Mouse (Mus musculus) midbrain, postnatal 0 days (tissue): ENCODE results near the gene Esd. TPM values are rescaled to one million over a fixed set of nuclear protein-coding genes. Genes with fewer than 3 reads are reported as not detected.
A peak's percentile ranks its signal among the peaks of the same experiment; 100 is the strongest.

ENCODE experiments used
- ATAC-seq: fragments of 200-750 bp; cut with Nextera tagmentation; 2 replicates; pipeline ENCODE4 v1.8.0; 2017; ENCODE audit warnings: moderate number of reproducible peaks, mild to moderate bottlenecking, moderate TSS enrichment, moderate library complexity; ENCODE audit not compliant: low FRiP score
- DNase-seq: peaks from one replicate; pipeline ENCODE4 v3.0.0-alpha.2; 2015; ENCODE audit warnings: low spot score
- H3K27ac ChIP-seq: fragments of 300-500 bp; sonication (generic); 2 replicates; pipeline ENCODE4 v1.5.1; 2014; ENCODE audit warnings: low read depth, mild to moderate bottlenecking, low read length, mixed read lengths
- H3K27me3 ChIP-seq: fragments of 300-500 bp; sonication (generic); 2 replicates; pipeline ENCODE4 v1.6.1; 2014; ENCODE audit warnings: low read length, control low read depth, mixed read lengths; ENCODE audit not compliant: insufficient read depth
- H3K36me3 ChIP-seq: fragments of 300-500 bp; sonication (generic); 2 replicates; pipeline ENCODE4 v1.6.1; 2014; ENCODE audit warnings: low read length, control low read depth, mixed read lengths; ENCODE audit not compliant: insufficient read depth
- H3K4me1 ChIP-seq: fragments of 300-500 bp; sonication (generic); 2 replicates; pipeline ENCODE4 v1.6.1; 2014; ENCODE audit warnings: mild to moderate bottlenecking, control low read depth, antibody characterized with exemption, low read length, mixed read lengths; ENCODE audit not compliant: insufficient read depth
- H3K4me2 ChIP-seq: fragments of 300-500 bp; sonication (generic); 2 replicates; pipeline ENCODE4 v1.6.1; 2014; ENCODE audit warnings: low read depth, mild to moderate bottlenecking, low read length, mixed read lengths; ENCODE audit not compliant: poor library complexity, severe bottlenecking
- H3K4me3 ChIP-seq: fragments of 300-500 bp; sonication (generic); 2 replicates; pipeline ENCODE4 v1.5.1; 2014; ENCODE audit warnings: low read depth, mild to moderate bottlenecking, low read length, moderate library complexity
- H3K9ac ChIP-seq: fragments of 300-500 bp; sonication (generic); replicated peaks from 2 replicates; pipeline ENCODE4 v1.6.1; 2014; ENCODE audit warnings: mild to moderate bottlenecking, low read length, moderate library complexity, mixed read lengths; ENCODE audit not compliant: poor library complexity, severe bottlenecking
- H3K9me3 ChIP-seq: fragments of 300-500 bp; sonication (generic); 2 replicates; pipeline ENCODE4 v1.6.1; 2016; ENCODE audit warnings: low read length, control low read depth
- CTCF ChIP-seq: IDR thresholded peaks from 2 replicates; pipeline ENCODE4 v1.5.1; 2016; ENCODE audit warnings: antibody characterized with exemption, mild to moderate bottlenecking
- WGBS: fragments of 180-500 bp; shearing (Covaris S2); extraction: QIAGEN DNeasy Blood & Tissue Kit; methylation state at CpG from one replicate; pipeline ENCODE4 v1.1.7; 2014; 5-methylcytosine and 5-hydroxymethylcytosine counted together
- polyA plus RNA-seq: library from polyadenylated mRNA; unstranded; fragments of >200 nt; fragmentation: Nextera tagmentation; extraction: Ambion mirVana; gene quantifications from 2 replicates; pipeline ENCODE4 v1.2.1, GENCODE M21; 2015
- total RNA-seq: library from RNA; depleted of rRNA; stranded (reverse); fragments of >200 nt; gene quantifications from 2 replicates; pipeline ENCODE4 v1.2.3, GENCODE M21; 2014; rRNA removed

The Esd gene
- total and polyA plus RNA-seq, 2 experiments from 2014 or later = 135 to 195 TPM

DNA sequence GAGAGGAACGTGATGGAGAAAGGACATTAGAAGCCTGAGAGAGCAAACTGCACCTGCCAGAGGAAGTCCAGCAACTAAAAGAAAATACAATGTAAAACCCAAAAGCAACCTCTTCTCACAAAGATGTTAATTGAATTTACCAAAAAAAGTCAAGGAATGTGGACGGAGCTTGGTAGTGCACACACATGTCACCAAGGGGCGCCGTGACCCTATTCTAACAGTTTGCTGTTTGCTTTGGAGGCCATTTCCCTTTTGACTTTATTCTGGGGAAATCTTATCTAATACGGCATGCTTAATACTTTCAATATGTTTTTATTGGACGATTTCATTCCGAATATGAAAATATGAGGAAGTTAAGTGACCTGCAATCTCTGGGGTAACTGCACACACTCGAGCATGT lies 56.7 kb downstream of the Esd start:
- ATAC-seq (no peak), DNase-seq (peak; percentile 20)
- no peak overlapping the region for H3K9ac ChIP-seq
- peak; percentile 63 for TF ChIP-seq CTCF
- H3K4me3 ChIP-seq = no peak overlapping the region
- H3K9me3 ChIP-seq = no peaks in the 10 kb centered on the region
- WGBS = 84% methylated on average over 8 of the region's 8 CpGs
- no peak overlapping the region for H3K27ac ChIP-seq
- H3K4me2 ChIP-seq = no peak overlapping the region
- peaks cover 24% of the 10 kb centered on the region for H3K36me3 ChIP-seq
- no peaks in the 10 kb centered on the region for H3K27me3 ChIP-seq
- H3K4me1 ChIP-seq = no peaks in the 10 kb centered on the region; the same call in 1 of the 2 replicates

DNA sequence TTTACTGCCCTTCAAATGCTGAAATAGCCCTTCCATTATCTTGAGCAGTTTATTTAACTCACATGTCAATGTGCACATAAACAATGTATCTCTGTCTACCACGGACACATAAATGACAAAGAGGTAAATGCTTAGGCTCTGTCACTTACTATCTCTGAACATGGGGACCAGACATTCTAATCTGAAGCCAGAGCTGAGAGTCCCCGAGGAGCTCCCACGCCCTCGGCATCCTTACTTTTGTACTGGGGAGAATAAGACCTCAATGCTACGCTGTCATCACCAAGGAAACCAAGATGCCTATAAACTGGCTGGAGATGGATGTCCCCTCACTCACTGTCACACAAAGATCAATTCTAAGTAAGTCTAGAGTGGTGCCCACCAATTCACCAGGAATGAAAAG lies 58.4 kb downstream of the Esd start:
- Histone ChIP-seq H3K4me1 (no peaks in the 10 kb centered on the region; the same call in 1 of the 2 replicates), H3K36me3 (peaks cover 19% of the 10 kb centered on the region), H3K4me2 (no peak overlapping the region), H3K4me3 (no peak overlapping the region), H3K27ac (no peak overlapping the region), H3K9me3 (no peaks in the 10 kb centered on the region), H3K27me3 (no peaks in the 10 kb centered on the region), H3K9ac (no peak overlapping the region)
- no peak for TF ChIP-seq CTCF
- ATAC-seq (no peak), DNase-seq (no peak)
- 34% methylated on average over 5 of the region's 5 CpGs for WGBS

DNA sequence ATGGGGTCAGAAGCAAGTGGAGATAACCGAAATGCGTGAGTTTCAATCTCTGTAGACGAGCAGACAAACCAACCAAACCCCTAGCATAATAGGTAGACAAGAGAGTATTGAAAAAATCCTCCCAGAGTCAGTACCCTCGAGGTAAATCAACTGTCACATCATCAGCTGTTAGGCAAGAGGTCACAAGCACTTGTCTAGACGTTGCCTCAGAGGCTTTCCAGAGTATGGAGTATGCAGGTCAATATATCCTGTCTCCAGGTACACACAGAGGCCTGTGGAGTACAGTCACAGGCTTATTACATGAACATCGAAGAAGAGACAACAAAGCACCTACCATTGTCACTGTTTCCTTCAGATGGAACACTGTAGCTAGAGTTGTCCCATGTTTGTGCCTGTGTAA lies 60.7 kb downstream of the Esd start:
- H3K36me3 ChIP-seq = peaks cover 12% of the 10 kb centered on the region; the same call in 1 of the 2 replicates
- no peaks in the 10 kb centered on the region for H3K27me3 ChIP-seq
- 78% methylated on average over 6 of the region's 6 CpGs for WGBS
- no peak overlapping the region for H3K9ac ChIP-seq
- H3K4me3 ChIP-seq = no peak overlapping the region
- ATAC-seq (no peak), DNase-seq (no peak)
- no peak overlapping the region for H3K27ac ChIP-seq
- H3K4me2 ChIP-seq = no peak overlapping the region
- H3K9me3 ChIP-seq = no peaks in the 10 kb centered on the region
- no peak for TF ChIP-seq CTCF
- H3K4me1 ChIP-seq = peaks cover 4% of the 10 kb centered on the region

DNA sequence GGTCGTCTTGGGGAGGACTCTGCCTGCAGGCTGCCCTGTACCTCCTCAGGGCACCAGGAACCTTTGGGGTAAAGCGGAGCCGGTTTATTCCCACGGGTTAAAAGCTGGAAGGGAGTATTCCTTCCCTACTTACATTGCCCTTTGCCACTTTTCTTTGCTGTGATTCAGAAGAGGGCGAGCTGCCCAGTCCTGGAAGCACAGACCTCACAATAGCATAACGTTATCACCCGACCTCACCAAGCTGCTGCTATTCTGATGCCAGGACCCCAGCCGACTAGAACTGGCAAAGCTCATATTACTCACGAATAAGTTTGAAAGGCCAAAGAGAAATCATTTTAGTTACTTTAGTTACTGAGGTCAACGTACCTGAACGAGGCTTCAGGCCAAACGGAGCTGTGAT lies 62.8 kb downstream of the Esd start:
- TF ChIP-seq CTCF = no peak
- H3K27me3 ChIP-seq = no peaks in the 10 kb centered on the region
- peaks cover 14% of the 10 kb centered on the region for H3K4me1 ChIP-seq
- H3K4me3 ChIP-seq = no peak overlapping the region
- peaks cover 12% of the 10 kb centered on the region; the same call in 1 of the 2 replicates for H3K36me3 ChIP-seq
- H3K4me2 ChIP-seq = no peak overlapping the region
- ATAC-seq (no peak), DNase-seq (no peak)
- H3K27ac ChIP-seq = no peak overlapping the region
- H3K9ac ChIP-seq = no peak overlapping the region
- WGBS = 78% methylated on average over 12 of the region's 12 CpGs
- H3K9me3 ChIP-seq = no peaks in the 10 kb centered on the region

DNA sequence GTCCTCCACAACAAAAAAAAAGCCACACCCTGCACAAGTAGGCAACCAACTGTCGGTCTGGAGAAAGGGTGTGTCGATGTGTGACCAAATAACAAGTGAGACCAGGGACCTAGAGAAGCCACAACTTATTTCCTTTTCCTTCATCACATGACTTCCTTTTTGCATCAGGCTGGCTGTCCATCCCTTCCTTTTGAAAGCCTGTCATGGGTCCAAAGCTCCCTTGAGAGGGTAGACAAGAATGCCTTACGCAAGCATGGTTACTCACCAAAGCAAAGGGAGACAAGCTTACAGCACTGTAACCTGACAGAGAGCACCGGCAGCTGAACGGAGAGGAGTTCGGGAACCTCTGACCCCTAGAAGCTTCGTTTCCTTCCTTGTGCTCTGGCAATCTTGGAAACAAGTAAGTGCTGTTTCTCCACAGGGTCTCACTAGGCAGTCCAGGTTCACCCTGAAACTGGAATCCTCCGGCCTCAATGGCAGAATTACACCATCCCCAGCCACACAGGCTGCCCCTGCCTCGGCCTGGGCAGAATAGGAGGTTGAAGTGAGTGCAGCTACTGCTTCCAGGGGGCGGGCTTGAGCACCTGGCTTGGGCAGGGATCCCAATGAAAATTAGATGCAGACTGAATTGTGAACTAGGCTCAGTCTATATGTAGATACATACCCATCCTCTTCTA lies 65.4 kb downstream of the Esd start:
- Histone ChIP-seq H3K36me3 (peaks cover 16% of the 10 kb centered on the region), H3K27me3 (no peaks in the 10 kb centered on the region), H3K4me1 (peaks cover 14% of the 10 kb centered on the region), H3K4me3 (no peak overlapping the region), H3K4me2 (no peak overlapping the region), H3K9ac (no peak overlapping the region), H3K9me3 (no peaks in the 10 kb centered on the region), H3K27ac (peak overlapping the region; percentile 69)
- peak; percentile 64 for ATAC-seq
- TF ChIP-seq CTCF = peak; percentile 45
- DNase-seq = no peak
- 64% methylated on average over 10 of the region's 10 CpGs for WGBS

DNA sequence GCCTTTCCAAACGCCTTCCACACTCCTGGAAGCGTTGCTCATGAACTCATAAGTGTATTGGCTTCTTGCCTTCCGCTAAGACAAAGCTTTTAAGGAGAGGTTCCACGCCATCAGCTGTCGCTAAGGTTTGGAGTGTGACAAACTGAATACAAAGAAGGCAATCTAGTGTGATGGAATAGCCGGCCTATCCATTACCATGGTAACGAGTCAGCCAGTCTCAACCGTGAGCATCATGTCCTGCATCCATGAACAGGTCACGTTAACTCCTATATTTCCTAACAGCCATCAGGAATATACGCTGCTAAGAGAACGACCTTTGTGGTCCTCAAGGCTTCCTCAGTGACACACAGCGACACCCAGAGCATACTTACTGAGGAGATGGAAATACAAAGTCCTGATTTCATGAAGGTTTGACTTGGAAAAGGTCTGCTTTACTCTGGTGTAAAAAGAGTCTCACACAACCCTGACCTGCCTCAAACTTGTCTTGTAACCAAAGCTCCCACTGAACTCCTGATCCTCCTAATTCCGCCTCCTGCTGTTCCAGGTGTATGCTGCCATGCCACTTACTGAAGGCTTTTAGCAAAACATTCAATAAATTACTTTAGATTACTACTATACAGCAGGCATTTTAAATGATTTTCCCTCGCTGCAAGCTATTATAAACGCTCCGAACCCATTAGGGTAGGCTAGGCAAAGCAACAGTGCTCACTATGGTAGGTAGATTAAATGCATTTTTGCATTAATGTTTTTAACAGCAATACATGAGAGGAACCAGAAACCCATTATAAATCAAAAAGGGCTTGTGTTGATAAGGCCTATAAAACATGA lies 66.2 kb downstream of the Esd start:
- no peaks in the 10 kb centered on the region for H3K9me3 ChIP-seq
- peak; percentile 77 for DNase-seq
- no peak overlapping the region for H3K4me2 ChIP-seq
- H3K9ac ChIP-seq = no peak overlapping the region
- peaks cover 12% of the 10 kb centered on the region for H3K36me3 ChIP-seq
- H3K27me3 ChIP-seq = no peaks in the 10 kb centered on the region
- ATAC-seq = peak; percentile 89
- peak overlapping the region; percentile 69 for H3K27ac ChIP-seq
- whole genome bisulfite sequencing = 36% methylated on average over 16 of the region's 16 CpGs
- H3K4me1 ChIP-seq = peaks cover 14% of the 10 kb centered on the region
- no peak overlapping the region for H3K4me3 ChIP-seq
- peak; percentile 13 for TF ChIP-seq CTCF

Other genes starting within 250 kb of the Esd start
- gene Htr2a, start 91.5 kb upstream of the Esd start, total RNA-seq = 6.8 and 7.9 TPM in 2 replicates
- 2.0 TPM in 2 replicates for gene Htr2a, start 91.5 kb upstream of the Esd start, polyA plus RNA-seq
- 21.7 and 22.3 TPM in 2 replicates for gene Lrch1, start 215.6 kb downstream of the Esd start, total RNA-seq
- gene Lrch1, start 215.6 kb downstream of the Esd start, polyA plus RNA-seq = 15.7 and 22.4 TPM in 2 replicates